Mouse (Mus musculus) MEL (cell line): ENCODE results near the gene Ank2. TPM values are rescaled to one million over a fixed set of nuclear protein-coding genes. Genes with fewer than 3 reads are reported as not detected.

Source experiments
- DNase-seq: peaks from one replicate; pipeline ENCODE4 v3.0.0; 2011; ENCODE audit warnings: low read depth, low spot score
- H3K27ac ChIP-seq: 2 replicates; pipeline ENCODE4 v1.5.1; 2012; ENCODE audit warnings: low read depth, mild to moderate bottlenecking, control low read depth, low read length, moderate library complexity; ENCODE audit not compliant: control insufficient read depth
- H3K27me3 ChIP-seq, 2 experiments: fragments of 150-350 bp in 1 of 2; sonication (generic) in 1 of 2; 2 replicates each; pipeline ENCODE4 v1.6.1; 2012; ENCODE audit warnings: low read length in 2 of 2, mild to moderate bottlenecking in 2 of 2, improper control_type of control experiment in 1 of 2, moderate library complexity in 1 of 2; ENCODE audit not compliant: insufficient read depth in 2 of 2, control insufficient read depth in 1 of 2
- H3K36me3 ChIP-seq, 2 experiments: 2 replicates each; pipeline ENCODE4 v1.6.1; 2012 to 2014; ENCODE audit warnings: low read length in 2 of 2, improper control_type of control experiment in 1 of 2, inconsistent platforms in 1 of 2, mild to moderate bottlenecking in 1 of 2; ENCODE audit not compliant: insufficient read depth in 2 of 2, control insufficient read depth in 1 of 2
- H3K4me1 ChIP-seq, 2 experiments: fragments of 150-350 bp in 1 of 2; sonication (generic) in 1 of 2; 2 replicates each; pipeline ENCODE4 v1.6.1; 2012; ENCODE audit warnings: low read length in 2 of 2, improper control_type of control experiment in 1 of 2, mild to moderate bottlenecking in 1 of 2; ENCODE audit not compliant: insufficient read depth in 2 of 2, control insufficient read depth in 1 of 2
- H3K4me3 ChIP-seq, 2 experiments: fragments of 150-350 bp in 1 of 2; sonication (generic) in 1 of 2; 2 replicates each; pipeline ENCODE4 v1.5.1; 2012; ENCODE audit warnings: low read depth in 2 of 2, low read length in 2 of 2, mild to moderate bottlenecking in 2 of 2, moderate library complexity in 2 of 2, control low read depth in 1 of 2, improper control_type of control experiment in 1 of 2; ENCODE audit not compliant: control insufficient read depth in 1 of 2, insufficient read depth in 1 of 2
- H3K79me2 ChIP-seq: 2 replicates; pipeline ENCODE4 v1.6.1; 2012; ENCODE audit warnings: mild to moderate bottlenecking, low read length, moderate library complexity; ENCODE audit not compliant: control insufficient read depth, poor library complexity, insufficient read depth
- H3K9ac ChIP-seq: 2 replicates; pipeline ENCODE4 v1.6.1; 2012; ENCODE audit warnings: low read depth, mild to moderate bottlenecking, control low read depth, low read length, moderate library complexity; ENCODE audit not compliant: control insufficient read depth, poor library complexity, severe bottlenecking
- H3K9me3 ChIP-seq: fragments of 150-350 bp; sonication (generic); replicated peaks from 2 replicates; pipeline ENCODE4 v1.6.1; 2012; ENCODE audit warnings: mild to moderate bottlenecking, low read length, improper control_type of control experiment, moderate library complexity; ENCODE audit not compliant: insufficient read depth
- BHLHE40 ChIP-seq: IDR thresholded peaks from 2 replicates; pipeline ENCODE4 v1.6.1; 2012; ENCODE audit warnings: low read depth, mild to moderate bottlenecking, inconsistent platforms, low read length, improper control_type of control experiment, borderline replicate concordance
- CHD1 ChIP-seq: IDR thresholded peaks from 2 replicates; pipeline ENCODE4 v1.6.1; 2012; ENCODE audit warnings: low read depth, mild to moderate bottlenecking, inconsistent platforms, low read length, improper control_type of control experiment
- E2F4 ChIP-seq: IDR thresholded peaks from 2 replicates; pipeline ENCODE4 v1.6.1; 2011; ENCODE audit warnings: low read depth, low read length, improper control_type of control experiment, borderline replicate concordance
- EP300 ChIP-seq, 2 experiments: IDR thresholded peaks; 2 replicates each; pipeline ENCODE4 v1.6.1; 2011; ENCODE audit warnings: improper control_type of control experiment in 2 of 2, low read length in 2 of 2, low read depth in 1 of 2, mild to moderate bottlenecking in 1 of 2
- GABPA ChIP-seq: IDR thresholded peaks from 2 replicates; pipeline ENCODE4 v1.6.1; 2012; ENCODE audit warnings: low read depth, mild to moderate bottlenecking, inconsistent platforms, low read length, improper control_type of control experiment, moderate library complexity
- GATA1 ChIP-seq: IDR thresholded peaks from 2 replicates; pipeline ENCODE4 v1.6.1; 2011; ENCODE audit warnings: low read depth, low read length, improper control_type of control experiment
- HCFC1 ChIP-seq: IDR thresholded peaks from 2 replicates; pipeline ENCODE4 v1.6.1; 2012; ENCODE audit warnings: low read depth, mild to moderate bottlenecking, inconsistent platforms, low read length, improper control_type of control experiment, moderate library complexity
- JUND ChIP-seq: IDR thresholded peaks from 2 replicates; pipeline ENCODE4 v1.6.1; 2011; ENCODE audit warnings: low read depth, mild to moderate bottlenecking, improper control_type of control experiment, low read length
- MAFK ChIP-seq: IDR thresholded peaks from 2 replicates; pipeline ENCODE4 v1.6.1; 2011; ENCODE audit warnings: low read depth, mild to moderate bottlenecking, low read length, improper control_type of control experiment, borderline replicate concordance
- MAZ ChIP-seq: IDR thresholded peaks from 2 replicates; pipeline ENCODE4 v1.6.1; 2012; ENCODE audit warnings: low read depth, mild to moderate bottlenecking, inconsistent platforms, low read length, improper control_type of control experiment
- MEF2A ChIP-seq: IDR thresholded peaks from 2 replicates; pipeline ENCODE4 v1.6.1; 2014; ENCODE audit warnings: low read depth, mild to moderate bottlenecking, inconsistent platforms, low read length, improper control_type of control experiment; ENCODE audit not compliant: poor library complexity, insufficient replicate concordance, severe bottlenecking; ENCODE audit errors: extremely low read depth
- MXI1 ChIP-seq: IDR thresholded peaks from 2 replicates; pipeline ENCODE4 v1.6.1; 2011; ENCODE audit warnings: mild to moderate bottlenecking, low read depth, low read length, improper control_type of control experiment
- MYC ChIP-seq: IDR thresholded peaks from 2 replicates; pipeline ENCODE4 v1.6.1; 2011; ENCODE audit warnings: low read depth, mild to moderate bottlenecking, low read length, improper control_type of control experiment, moderate library complexity
- RCOR1 ChIP-seq: IDR thresholded peaks from 2 replicates; pipeline ENCODE4 v1.6.1; 2012; ENCODE audit warnings: low read depth, mild to moderate bottlenecking, inconsistent platforms, low read length, improper control_type of control experiment
- SMC3 ChIP-seq: IDR thresholded peaks from 2 replicates; pipeline ENCODE4 v1.6.1; 2011; ENCODE audit warnings: low read depth, low read length, improper control_type of control experiment
- TAL1 ChIP-seq: IDR thresholded peaks from 2 replicates; pipeline ENCODE4 v1.6.1; 2012; ENCODE audit warnings: mild to moderate bottlenecking, inconsistent platforms, low read length, moderate library complexity, mixed read lengths
- TBP ChIP-seq: IDR thresholded peaks from 2 replicates; pipeline ENCODE4 v1.8.0; 2011; ENCODE audit warnings: low read depth, low read length, improper control_type of control experiment
- TCF12 ChIP-seq: IDR thresholded peaks from 2 replicates; pipeline ENCODE4 v1.6.1; 2014; ENCODE audit warnings: low read depth, mild to moderate bottlenecking, inconsistent platforms, low read length, improper control_type of control experiment, moderate library complexity
- UBTF ChIP-seq: IDR thresholded peaks from 2 replicates; pipeline ENCODE4 v1.6.1; 2012; ENCODE audit warnings: low read depth, mild to moderate bottlenecking, inconsistent platforms, low read length, improper control_type of control experiment, moderate library complexity, borderline replicate concordance; ENCODE audit not compliant: insufficient read depth
- USF1 ChIP-seq: IDR thresholded peaks from 2 replicates; pipeline ENCODE4 v1.6.1; 2014; ENCODE audit warnings: low read depth, mild to moderate bottlenecking, inconsistent platforms, low read length, improper control_type of control experiment, moderate library complexity
- USF2 ChIP-seq, 2 experiments: IDR thresholded peaks; 2 replicates each; pipeline ENCODE4 v1.6.1; 2011 to 2012; ENCODE audit warnings: improper control_type of control experiment in 2 of 2, low read length in 2 of 2, borderline replicate concordance in 1 of 2, inconsistent platforms in 1 of 2, low read depth in 1 of 2, mild to moderate bottlenecking in 1 of 2; ENCODE audit not compliant: insufficient read depth in 1 of 2
- ZC3H11A ChIP-seq: IDR thresholded peaks from 2 replicates; pipeline ENCODE4 v1.6.1; 2012; ENCODE audit warnings: low read depth, mild to moderate bottlenecking, inconsistent platforms, low read length, improper control_type of control experiment
- ZKSCAN1 ChIP-seq: IDR thresholded peaks from 2 replicates; pipeline ENCODE4 v1.6.1; 2012; ENCODE audit warnings: low read depth, mild to moderate bottlenecking, inconsistent platforms, low read length, improper control_type of control experiment, moderate library complexity
- ZMIZ1 ChIP-seq: IDR thresholded peaks from 2 replicates; pipeline ENCODE4 v1.6.1; 2012; ENCODE audit warnings: low read depth, mild to moderate bottlenecking, inconsistent platforms, low read length, improper control_type of control experiment, moderate library complexity
- ZNF384 ChIP-seq: IDR thresholded peaks from 2 replicates; pipeline ENCODE4 v1.6.1; 2012; ENCODE audit warnings: low read depth, mild to moderate bottlenecking, inconsistent platforms, low read length, improper control_type of control experiment
- polyA plus RNA-seq, 2 experiments: library from polyadenylated mRNA; stranded (reverse) in 1 of 2; unstranded in 1 of 2; fragments of >175 nt in 1 of 2; fragments of >200 nt in 1 of 2; gene quantifications; 2 replicates each; pipeline versions ENCODE4 v1.2.1 to v1.2.4; 2012; ENCODE audit warnings: low replicate concordance in 2 of 2, low read depth in 1 of 2; ENCODE audit not compliant: insufficient read length in 2 of 2, insufficient read depth in 1 of 2, missing spikeins in 1 of 2
- total RNA-seq: library from RNA; depleted of rRNA; stranded (reverse); fragments of 300-350 nt; gene quantifications from 2 replicates; pipeline ENCODE4 v1.2.3, GENCODE M21; 2012

Gene Ank2
- total and polyA plus RNA-seq, 3 experiments: 2.7 to 4.5 TPM; not detected in 1

DNA sequence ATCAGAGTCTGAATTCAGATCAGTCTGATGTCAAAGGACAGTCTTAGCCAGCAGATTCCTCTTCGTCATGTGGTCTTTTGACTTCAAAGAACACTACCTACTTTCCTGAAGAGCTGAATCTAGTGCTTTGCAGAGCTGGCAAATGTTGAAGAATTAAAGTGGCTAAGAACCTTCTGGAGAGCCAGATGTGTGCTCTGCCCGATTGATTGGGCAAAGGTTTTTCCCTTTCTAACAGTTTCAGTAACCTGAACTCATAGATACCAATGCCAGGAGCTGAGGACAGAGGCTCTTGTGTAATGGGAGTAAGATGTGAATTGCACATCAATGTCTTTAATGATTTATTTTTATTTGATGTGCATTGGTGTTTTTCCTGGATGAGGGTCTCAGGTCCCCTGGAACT, 525.6 kb downstream of the Ank2 start:
- no peak for DNase-seq

DNA sequence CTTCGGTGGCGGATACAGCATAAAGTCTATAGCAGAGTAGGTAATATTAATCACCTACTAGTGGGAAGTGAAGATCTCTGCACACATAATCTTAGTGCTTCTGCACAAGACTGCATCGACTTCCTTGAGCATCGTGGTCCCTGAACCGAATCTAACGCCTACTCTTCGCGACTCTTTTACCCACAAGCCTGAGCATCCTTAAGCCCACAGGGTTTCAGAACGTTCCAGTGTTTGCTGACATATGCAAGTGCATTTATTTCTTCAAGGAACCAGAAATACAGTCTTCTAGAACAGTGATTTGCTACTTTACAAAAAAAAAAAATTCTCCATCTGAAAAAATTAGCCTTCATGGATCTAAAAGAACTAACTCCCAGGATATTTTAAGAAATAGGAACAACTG, 527.6 kb downstream of the Ank2 start:
- no peaks in the 10 kb centered on the region for H3K4me1 ChIP-seq
- TF ChIP-seq ZKSCAN1 (no peak), MYC (no peak), SMC3 (no peak), EP300 (IDR thresholded peaks at IDR 0.05; ENCODE audit: low read depth in 1 of 2, low read length in 2 of 2) (no peak), ZMIZ1 (no peak), GATA1 (no peak), MAZ (no peak), TCF12 (no peak), MXI1 (no peak), HCFC1 (no peak), CHD1 (no peak), BHLHE40 (no peak), MAFK (no peak), E2F4 (no peak), USF1 (no peak), GABPA (no peak), USF2 (IDR thresholded peaks at IDR 0.05; ENCODE audit: borderline replicate concordance in 1 of 2, insufficient read depth in 1 of 2, low read depth in 1 of 2, low read length in 2 of 2) (no peak), UBTF (no peak), RCOR1 (no peak)
- DNase-seq: no peak
- H3K4me3 ChIP-seq: no peak overlapping the region
- H3K9ac ChIP-seq: no peak overlapping the region
- H3K27me3 ChIP-seq: no peaks in the 10 kb centered on the region
- no peak overlapping the region for H3K27ac ChIP-seq
- no peaks in the 10 kb centered on the region for H3K79me2 ChIP-seq
- no peaks in the 10 kb centered on the region for H3K36me3 ChIP-seq
- no peaks in the 10 kb centered on the region for H3K9me3 ChIP-seq

More for the DNA sequence above, 525.6 kb downstream of the Ank2 start:
- H3K4me3 ChIP-seq: no peak overlapping the region
- H3K4me1 ChIP-seq: no peaks in the 10 kb centered on the region
- no peaks in the 10 kb centered on the region for H3K9me3 ChIP-seq
- no peaks in the 10 kb centered on the region for H3K27me3 ChIP-seq
- no peaks in the 10 kb centered on the region for H3K36me3 ChIP-seq
- TF ChIP-seq BHLHE40: no peak
- TF ChIP-seq MEF2A: no peak
- TF ChIP-seq CHD1: no peak
- no peak for TF ChIP-seq TAL1
- no peak for TF ChIP-seq UBTF
- TF ChIP-seq SMC3: no peak
- no peak for TF ChIP-seq HCFC1
- no peak for TF ChIP-seq ZC3H11A
- TF ChIP-seq GABPA: no peak
- no peak for TF ChIP-seq ZNF384
- TF ChIP-seq JUND: no peak
- no peak for TF ChIP-seq USF1
- no peak for TF ChIP-seq MAFK
- no peak for TF ChIP-seq TBP
- TF ChIP-seq MXI1: no peak
- H3K9ac ChIP-seq: no peak overlapping the region
- no peak overlapping the region for H3K27ac ChIP-seq
- no peaks in the 10 kb centered on the region for H3K79me2 ChIP-seq
